Mouse (Mus musculus): ENCODE measurements around the gene Kcnh2. TPM values are rescaled to one million over a fixed set of nuclear protein-coding genes. Genes with fewer than 3 reads are reported as not detected.
A peak's percentile ranks its signal among the peaks of the same experiment; 100 is the strongest.

Gene Kcnh2
- polyA plus RNA-seq, 1 experiment from 2014 or later: 20.8 TPM

- peak; percentile 71 for ATAC-seq (replicated peaks; ENCODE audit: insufficient number of reproducible peaks, low FRiP score, low TSS enrichment)
- Histone ChIP-seq H3K4me1 (ENCODE audit: control insufficient read depth, insufficient read depth, low read length) (peaks cover 31% of the 10 kb centered on the region), H3K27me3 (ENCODE audit: control insufficient read depth, insufficient read depth, low read length) (peaks cover 2% of the 10 kb centered on the region; the same call in 1 of the 2 replicates), H3K27ac (ENCODE audit: low read depth, low read length) (peak overlapping the region; percentile 62), H3K36me3 (ENCODE audit: control insufficient read depth, insufficient read depth, low read length) (no peaks in the 10 kb centered on the region), H3K9me3 (replicated peaks; ENCODE audit: control insufficient read depth, low read length) (no peaks in the 10 kb centered on the region), H3K4me3 (ENCODE audit: low read depth, low read length) (peak overlapping the region; percentile 45), H3K9ac (ENCODE audit: low read depth, low read length) (peak overlapping the region; percentile 68), H3K4me2 (peak overlapping the region; percentile 75)
- under 1% methylated on average over 34 of the region's 34 CpGs for WGBS (ENCODE audit: insufficient replicate concordance)
Observed at GRCm38 (mm10) chr5:24383026-24383859, 31.8 kb upstream of the Kcnh2 start.

- H3K9me3 ChIP-seq (replicated peaks; ENCODE audit: control insufficient read depth, low read length): no peaks in the 10 kb centered on the region
- H3K36me3 ChIP-seq (ENCODE audit: control insufficient read depth, insufficient read depth, low read length): no peaks in the 10 kb centered on the region
- 67% methylated on average over 2 of the region's 2 CpGs for WGBS (ENCODE audit: insufficient replicate concordance)
- no peak overlapping the region for H3K4me3 ChIP-seq (ENCODE audit: low read depth, low read length)
- no peak for ATAC-seq (replicated peaks; ENCODE audit: insufficient number of reproducible peaks, low FRiP score, low TSS enrichment)
- H3K4me1 ChIP-seq (ENCODE audit: control insufficient read depth, insufficient read depth, low read length): peaks cover 24% of the 10 kb centered on the region
- H3K27ac ChIP-seq (ENCODE audit: low read depth, low read length): no peak overlapping the region
- H3K9ac ChIP-seq (ENCODE audit: low read depth, low read length): no peak overlapping the region
- H3K27me3 ChIP-seq (ENCODE audit: control insufficient read depth, insufficient read depth, low read length): peaks cover 2% of the 10 kb centered on the region; the same call in 1 of the 2 replicates
- no peak overlapping the region for H3K4me2 ChIP-seq
Observed at GRCm38 (mm10) chr5:24381988-24382387, 30.6 kb upstream of the Kcnh2 start.

- peaks cover 24% of the 10 kb centered on the region for H3K4me1 ChIP-seq (ENCODE audit: control insufficient read depth, insufficient read depth, low read length)
- H3K36me3 ChIP-seq (ENCODE audit: control insufficient read depth, insufficient read depth, low read length): no peaks in the 10 kb centered on the region
- H3K9ac ChIP-seq (ENCODE audit: low read depth, low read length): no peak overlapping the region
- H3K4me2 ChIP-seq: no peak overlapping the region
- H3K9me3 ChIP-seq (replicated peaks; ENCODE audit: control insufficient read depth, low read length): no peaks in the 10 kb centered on the region
- no peak for ATAC-seq (replicated peaks; ENCODE audit: insufficient number of reproducible peaks, low FRiP score, low TSS enrichment)
- peaks cover 2% of the 10 kb centered on the region; the same call in 1 of the 2 replicates for H3K27me3 ChIP-seq (ENCODE audit: control insufficient read depth, insufficient read depth, low read length)
- WGBS (ENCODE audit: insufficient replicate concordance): 71% methylated on average over 6 of the region's 6 CpGs
- H3K27ac ChIP-seq (ENCODE audit: low read depth, low read length): no peak overlapping the region
- H3K4me3 ChIP-seq (ENCODE audit: low read depth, low read length): no peak overlapping the region
Observed at GRCm38 (mm10) chr5:24381486-24381885, 30.1 kb upstream of the Kcnh2 start.

GRCm38 (mm10) chr5:24380499-24380898 is 29.1 kb upstream of the Kcnh2 start:
- H3K9ac ChIP-seq (ENCODE audit: low read depth, low read length): no peak overlapping the region
- H3K4me1 ChIP-seq (ENCODE audit: control insufficient read depth, insufficient read depth, low read length): peaks cover 24% of the 10 kb centered on the region
- no peak for ATAC-seq (replicated peaks; ENCODE audit: insufficient number of reproducible peaks, low FRiP score, low TSS enrichment)
- 76% methylated on average over 4 of the region's 4 CpGs for WGBS (ENCODE audit: insufficient replicate concordance)
- H3K4me2 ChIP-seq: no peak overlapping the region
- no peaks in the 10 kb centered on the region for H3K9me3 ChIP-seq (replicated peaks; ENCODE audit: control insufficient read depth, low read length)
- no peaks in the 10 kb centered on the region for H3K36me3 ChIP-seq (ENCODE audit: control insufficient read depth, insufficient read depth, low read length)
- H3K4me3 ChIP-seq (ENCODE audit: low read depth, low read length): no peak overlapping the region
- no peaks in the 10 kb centered on the region for H3K27me3 ChIP-seq (ENCODE audit: control insufficient read depth, insufficient read depth, low read length)
- H3K27ac ChIP-seq (ENCODE audit: low read depth, low read length): no peak overlapping the region

GRCm38 (mm10) chr5:24379501-24379900 is 28.1 kb upstream of the Kcnh2 start:
- H3K4me1 ChIP-seq (ENCODE audit: control insufficient read depth, insufficient read depth, low read length): peaks cover 16% of the 10 kb centered on the region
- H3K36me3 ChIP-seq (ENCODE audit: control insufficient read depth, insufficient read depth, low read length): no peaks in the 10 kb centered on the region
- ATAC-seq (replicated peaks; ENCODE audit: insufficient number of reproducible peaks, low FRiP score, low TSS enrichment): no peak
- no peak overlapping the region for H3K9ac ChIP-seq (ENCODE audit: low read depth, low read length)
- H3K4me3 ChIP-seq (ENCODE audit: low read depth, low read length): no peak overlapping the region
- H3K27me3 ChIP-seq (ENCODE audit: control insufficient read depth, insufficient read depth, low read length): no peaks in the 10 kb centered on the region
- H3K27ac ChIP-seq (ENCODE audit: low read depth, low read length): no peak overlapping the region; the same call in 1 of the 2 replicates
- no peaks in the 10 kb centered on the region for H3K9me3 ChIP-seq (replicated peaks; ENCODE audit: control insufficient read depth, low read length)
- no peak overlapping the region for H3K4me2 ChIP-seq
- 47% methylated on average over 4 of the region's 4 CpGs for WGBS (ENCODE audit: insufficient replicate concordance)

GRCm38 (mm10) chr5:24378700-24379099 is 27.3 kb upstream of the Kcnh2 start:
- no peak for ATAC-seq (replicated peaks; ENCODE audit: insufficient number of reproducible peaks, low FRiP score, low TSS enrichment)
- Histone ChIP-seq H3K36me3 (ENCODE audit: control insufficient read depth, insufficient read depth, low read length) (no peaks in the 10 kb centered on the region), H3K4me3 (ENCODE audit: low read depth, low read length) (no peak overlapping the region), H3K4me1 (ENCODE audit: control insufficient read depth, insufficient read depth, low read length) (peaks cover 17% of the 10 kb centered on the region), H3K4me2 (no peak overlapping the region), H3K9me3 (replicated peaks; ENCODE audit: control insufficient read depth, low read length) (no peaks in the 10 kb centered on the region), H3K27me3 (ENCODE audit: control insufficient read depth, insufficient read depth, low read length) (no peaks in the 10 kb centered on the region), H3K27ac (ENCODE audit: low read depth, low read length) (no peak overlapping the region), H3K9ac (ENCODE audit: low read depth, low read length) (no peak overlapping the region)
- WGBS (ENCODE audit: insufficient replicate concordance): 63% methylated on average over 2 of the region's 2 CpGs

GRCm38 (mm10) chr5:24374666-24375328 is 23.4 kb upstream of the Kcnh2 start:
- Histone ChIP-seq H3K4me3 (ENCODE audit: low read depth, low read length) (no peak overlapping the region), H3K27ac (ENCODE audit: low read depth, low read length) (no peak overlapping the region), H3K4me1 (ENCODE audit: control insufficient read depth, insufficient read depth, low read length) (peaks cover 7% of the 10 kb centered on the region), H3K36me3 (ENCODE audit: control insufficient read depth, insufficient read depth, low read length) (no peaks in the 10 kb centered on the region), H3K4me2 (no peak overlapping the region), H3K9ac (ENCODE audit: low read depth, low read length) (no peak overlapping the region), H3K9me3 (replicated peaks; ENCODE audit: control insufficient read depth, low read length) (no peaks in the 10 kb centered on the region), H3K27me3 (ENCODE audit: control insufficient read depth, insufficient read depth, low read length) (no peaks in the 10 kb centered on the region)
- WGBS (ENCODE audit: insufficient replicate concordance): 68% methylated on average over 7 of the region's 7 CpGs
- no peak for ATAC-seq (replicated peaks; ENCODE audit: insufficient number of reproducible peaks, low FRiP score, low TSS enrichment)

GRCm38 (mm10) chr5:24374216-24374615 is 22.8 kb upstream of the Kcnh2 start:
- 39% methylated on average over 6 of the region's 6 CpGs for WGBS (ENCODE audit: insufficient replicate concordance)
- Histone ChIP-seq H3K9me3 (replicated peaks; ENCODE audit: control insufficient read depth, low read length) (no peaks in the 10 kb centered on the region), H3K27me3 (ENCODE audit: control insufficient read depth, insufficient read depth, low read length) (no peaks in the 10 kb centered on the region), H3K4me3 (ENCODE audit: low read depth, low read length) (no peak overlapping the region), H3K9ac (ENCODE audit: low read depth, low read length) (no peak overlapping the region), H3K4me2 (no peak overlapping the region), H3K4me1 (ENCODE audit: control insufficient read depth, insufficient read depth, low read length) (peaks cover 2% of the 10 kb centered on the region), H3K27ac (ENCODE audit: low read depth, low read length) (no peak overlapping the region), H3K36me3 (ENCODE audit: control insufficient read depth, insufficient read depth, low read length) (no peaks in the 10 kb centered on the region)
- ATAC-seq (replicated peaks; ENCODE audit: insufficient number of reproducible peaks, low FRiP score, low TSS enrichment): no peak

Data from heart, embryonic 11.5 days (tissue).